Mouse (Mus musculus): ENCODE data around the gene Ube2b. TPM values are rescaled to one million over a fixed set of nuclear protein-coding genes. Genes with fewer than 3 reads are reported as not detected.

The Ube2b gene
- polyA plus RNA-seq, 1 experiment: 179 TPM

DNA sequence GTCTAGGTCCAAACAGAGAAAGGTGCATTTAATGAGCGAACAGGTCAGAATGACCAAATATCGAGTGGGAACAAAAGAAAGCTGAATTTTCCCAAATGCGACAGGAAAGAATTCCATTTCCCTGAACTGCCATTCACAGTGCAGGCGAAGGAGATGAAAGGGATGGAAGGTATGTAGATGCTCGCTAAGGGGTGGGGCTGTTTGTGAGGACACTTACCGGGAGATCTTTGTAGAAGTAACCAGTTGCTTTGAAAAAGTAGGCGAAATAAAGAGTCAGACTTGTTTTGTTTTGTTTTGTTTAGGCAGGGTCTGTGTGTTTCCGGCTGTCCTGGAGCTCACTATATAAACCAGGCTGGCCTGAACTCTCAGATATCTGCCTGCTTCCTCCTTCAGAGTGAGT lies 31.8 kb upstream of the Ube2b start:
- H3K4me1 ChIP-seq (ENCODE audit: control insufficient read depth, insufficient read depth, low read length): no peaks in the 10 kb centered on the region
- no peak overlapping the region for H3K4me3 ChIP-seq (ENCODE audit: control insufficient read depth, low read depth, low read length)
- H3K27ac ChIP-seq (ENCODE audit: control insufficient read depth, insufficient read depth, low read depth, low read length): no peak overlapping the region
- no peaks in the 10 kb centered on the region for H3K27me3 ChIP-seq (ENCODE audit: control insufficient read depth, insufficient read depth, low read length)
- no peaks in the 10 kb centered on the region for H3K36me3 ChIP-seq (ENCODE audit: control insufficient read depth, insufficient read depth, low read length)
- TF ChIP-seq POLR2A (IDR thresholded peaks at IDR 0.05; ENCODE audit: control insufficient read depth, low read depth, low read length): no peak
- TF ChIP-seq CTCF (IDR thresholded peaks at IDR 0.05; ENCODE audit: control insufficient read depth, insufficient read depth, insufficient replicate concordance, low read depth, low read length): no peak

GRCm38 (mm10) chr11:52018217-52018616 lies 17.7 kb upstream of the Ube2b start:
- Histone ChIP-seq H3K27ac (ENCODE audit: control insufficient read depth, insufficient read depth, low read depth, low read length) (no peak overlapping the region), H3K36me3 (ENCODE audit: control insufficient read depth, insufficient read depth, low read length) (no peaks in the 10 kb centered on the region), H3K27me3 (ENCODE audit: control insufficient read depth, insufficient read depth, low read length) (no peaks in the 10 kb centered on the region), H3K4me1 (ENCODE audit: control insufficient read depth, insufficient read depth, low read length) (no peaks in the 10 kb centered on the region), H3K4me3 (ENCODE audit: control insufficient read depth, low read depth, low read length) (no peak overlapping the region)
- no peak for TF ChIP-seq POLR2A (IDR thresholded peaks at IDR 0.05; ENCODE audit: control insufficient read depth, low read depth, low read length)
- no peak for TF ChIP-seq CTCF (IDR thresholded peaks at IDR 0.05; ENCODE audit: control insufficient read depth, insufficient read depth, insufficient replicate concordance, low read depth, low read length)

GRCm38 (mm10) chr11:52011541-52011940 lies 11.0 kb upstream of the Ube2b start:
- no peaks in the 10 kb centered on the region; the same call in 1 of the 2 replicates for H3K36me3 ChIP-seq (ENCODE audit: control insufficient read depth, insufficient read depth, low read length)
- H3K4me1 ChIP-seq (ENCODE audit: control insufficient read depth, insufficient read depth, low read length): no peaks in the 10 kb centered on the region
- no peak for TF ChIP-seq POLR2A (IDR thresholded peaks at IDR 0.05; ENCODE audit: control insufficient read depth, low read depth, low read length)
- no peak for TF ChIP-seq CTCF (IDR thresholded peaks at IDR 0.05; ENCODE audit: control insufficient read depth, insufficient read depth, insufficient replicate concordance, low read depth, low read length)
- no peak overlapping the region for H3K27ac ChIP-seq (ENCODE audit: control insufficient read depth, insufficient read depth, low read depth, low read length)
- H3K4me3 ChIP-seq (ENCODE audit: control insufficient read depth, low read depth, low read length): no peak overlapping the region
- H3K27me3 ChIP-seq (ENCODE audit: control insufficient read depth, insufficient read depth, low read length): no peaks in the 10 kb centered on the region

DNA sequence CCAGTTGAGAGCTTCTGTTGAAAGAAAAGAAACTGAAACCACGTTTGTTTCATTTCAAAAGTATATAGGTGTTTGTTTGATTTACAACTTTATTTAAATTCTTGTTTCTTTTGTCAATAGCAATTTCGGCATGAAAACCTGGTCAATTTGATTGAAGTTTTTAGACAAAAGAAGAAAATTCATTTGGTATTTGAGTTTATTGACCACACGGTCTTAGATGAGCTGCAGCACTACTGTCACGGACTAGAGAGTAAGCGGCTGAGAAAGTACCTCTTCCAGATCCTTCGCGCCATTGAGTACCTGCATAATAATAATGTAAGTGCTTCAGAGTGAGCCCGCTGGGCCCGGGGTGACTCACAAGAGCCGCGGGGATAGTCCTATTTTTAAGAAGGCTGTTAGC lies 10.4 kb upstream of the Ube2b start:
- TF ChIP-seq CTCF (IDR thresholded peaks at IDR 0.05; ENCODE audit: control insufficient read depth, insufficient read depth, insufficient replicate concordance, low read depth, low read length): no peak
- no peak for TF ChIP-seq POLR2A (IDR thresholded peaks at IDR 0.05; ENCODE audit: control insufficient read depth, low read depth, low read length)

DNA sequence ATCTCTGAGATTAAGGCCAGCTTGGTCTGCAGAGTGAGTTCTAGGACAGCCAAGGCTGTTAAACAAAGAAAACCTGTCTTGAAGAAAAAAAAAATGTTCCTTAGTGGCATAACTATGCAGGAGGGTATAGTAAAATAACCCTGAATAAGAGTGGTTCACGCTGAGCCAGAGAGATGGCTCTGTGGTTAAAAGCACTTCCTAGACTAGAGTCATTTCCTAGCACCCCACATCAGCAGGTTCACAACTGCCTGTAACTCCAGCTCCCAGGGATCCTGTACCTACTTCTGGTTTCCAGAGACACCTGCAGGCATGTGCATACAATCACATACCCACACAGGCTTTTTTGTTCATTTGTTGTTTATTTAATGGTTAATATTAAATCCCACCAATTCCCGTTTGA lies 5.0 kb upstream of the Ube2b start:
- H3K4me3 ChIP-seq (ENCODE audit: control insufficient read depth, low read depth, low read length): peak overlapping the region; percentile 41; the same call in 1 of the 2 replicates

More for the DNA sequence above, 10.4 kb upstream of the Ube2b start:
- Histone ChIP-seq H3K27ac (ENCODE audit: control insufficient read depth, insufficient read depth, low read depth, low read length) (no peak overlapping the region), H3K4me1 (ENCODE audit: control insufficient read depth, insufficient read depth, low read length) (no peaks in the 10 kb centered on the region), H3K36me3 (ENCODE audit: control insufficient read depth, insufficient read depth, low read length) (no peaks in the 10 kb centered on the region; the same call in 1 of the 2 replicates), H3K4me3 (ENCODE audit: control insufficient read depth, low read depth, low read length) (no peak overlapping the region), H3K27me3 (ENCODE audit: control insufficient read depth, insufficient read depth, low read length) (no peaks in the 10 kb centered on the region)

GRCm38 (mm10) chr11:52003772-52004528 lies 3.4 kb upstream of the Ube2b start, which contains the start of gene Cdkl3:
Gene Cdkl3, plus strand, starts transcription at chr11:52004221.
- peak within 1 kb of the TSS; percentile 100 for H3K4me3 ChIP-seq (ENCODE audit: control insufficient read depth, low read depth, low read length)
- H3K27me3 ChIP-seq (ENCODE audit: control insufficient read depth, insufficient read depth, low read length): no peaks in the 10 kb centered on the region
- TF ChIP-seq CTCF (IDR thresholded peaks at IDR 0.05; ENCODE audit: control insufficient read depth, insufficient read depth, insufficient replicate concordance, low read depth, low read length) (0 out of 2 replicates have a peak, but pooled peaks have one; percentile 7), POLR2A (IDR thresholded peaks at IDR 0.05; ENCODE audit: control insufficient read depth, low read depth, low read length) (peak; percentile 92)
- peaks cover 6% of the 10 kb centered on the region; the same call in 1 of the 2 replicates for H3K4me1 ChIP-seq (ENCODE audit: control insufficient read depth, insufficient read depth, low read length)
- peak within 1 kb of the TSS; percentile 99 for H3K27ac ChIP-seq (ENCODE audit: control insufficient read depth, insufficient read depth, low read depth, low read length)
- H3K36me3 ChIP-seq (ENCODE audit: control insufficient read depth, insufficient read depth, low read length): no peaks in the 10 kb centered on the region

More for the DNA sequence above, 5.0 kb upstream of the Ube2b start:
- H3K27ac ChIP-seq (ENCODE audit: control insufficient read depth, insufficient read depth, low read depth, low read length): no peak overlapping the region
- H3K4me1 ChIP-seq (ENCODE audit: control insufficient read depth, insufficient read depth, low read length): peaks cover 6% of the 10 kb centered on the region; the same call in 1 of the 2 replicates
- no peaks in the 10 kb centered on the region for H3K27me3 ChIP-seq (ENCODE audit: control insufficient read depth, insufficient read depth, low read length)
- no peaks in the 10 kb centered on the region for H3K36me3 ChIP-seq (ENCODE audit: control insufficient read depth, insufficient read depth, low read length)
- TF ChIP-seq CTCF (IDR thresholded peaks at IDR 0.05; ENCODE audit: control insufficient read depth, insufficient read depth, insufficient replicate concordance, low read depth, low read length) (no peak), POLR2A (IDR thresholded peaks at IDR 0.05; ENCODE audit: control insufficient read depth, low read depth, low read length) (no peak)

DNA sequence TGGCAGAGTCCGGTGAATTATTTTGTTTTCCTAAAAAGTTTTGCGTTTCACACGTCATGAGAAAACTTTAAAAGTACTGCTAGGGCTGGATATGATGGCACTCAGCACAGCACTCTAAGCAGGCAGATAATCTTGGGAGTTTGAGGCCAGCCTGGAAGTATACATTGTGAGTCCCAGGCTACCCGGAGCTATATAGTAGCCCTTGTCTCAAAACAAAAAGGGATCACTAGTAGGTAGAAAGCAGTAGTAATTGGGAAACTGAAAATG lies 2.9 kb upstream of the Ube2b start:
- Histone ChIP-seq H3K4me1 (ENCODE audit: control insufficient read depth, insufficient read depth, low read length) (peaks cover 6% of the 10 kb centered on the region; the same call in 1 of the 2 replicates), H3K36me3 (ENCODE audit: control insufficient read depth, insufficient read depth, low read length) (no peaks in the 10 kb centered on the region), H3K27ac (ENCODE audit: control insufficient read depth, insufficient read depth, low read depth, low read length) (peak overlapping the region; percentile 99), H3K4me3 (ENCODE audit: control insufficient read depth, low read depth, low read length) (peak overlapping the region; percentile 100), H3K27me3 (ENCODE audit: control insufficient read depth, insufficient read depth, low read length) (no peaks in the 10 kb centered on the region)
- TF ChIP-seq POLR2A (IDR thresholded peaks at IDR 0.05; ENCODE audit: control insufficient read depth, low read depth, low read length) (no peak), CTCF (IDR thresholded peaks at IDR 0.05; ENCODE audit: control insufficient read depth, insufficient read depth, insufficient replicate concordance, low read depth, low read length) (no peak)
